Mouse (Mus musculus) frontal cortex, adult 2 months (tissue): ENCODE measurements around the gene Cep44. TPM values are rescaled to one million over a fixed set of nuclear protein-coding genes. Genes with fewer than 3 reads are reported as not detected.

ENCODE experiments used
- DNase-seq, 2 experiments: peaks; one replicate each; pipeline ENCODE4 v3.0.0; 2022; ENCODE audit warnings: low spot score in 1 of 2; ENCODE audit errors: extremely low spot score in 1 of 2
- polyA plus RNA-seq: library from polyadenylated mRNA; depleted of rRNA; stranded (reverse); fragments of >200 nt; gene quantifications from 2 replicates; pipeline ENCODE4 v1.2.3, GENCODE M21; 2012; rRNA removed

The Cep44 gene
- 20.6 and 24.8 TPM in 2 replicates for polyA plus RNA-seq

DNA sequence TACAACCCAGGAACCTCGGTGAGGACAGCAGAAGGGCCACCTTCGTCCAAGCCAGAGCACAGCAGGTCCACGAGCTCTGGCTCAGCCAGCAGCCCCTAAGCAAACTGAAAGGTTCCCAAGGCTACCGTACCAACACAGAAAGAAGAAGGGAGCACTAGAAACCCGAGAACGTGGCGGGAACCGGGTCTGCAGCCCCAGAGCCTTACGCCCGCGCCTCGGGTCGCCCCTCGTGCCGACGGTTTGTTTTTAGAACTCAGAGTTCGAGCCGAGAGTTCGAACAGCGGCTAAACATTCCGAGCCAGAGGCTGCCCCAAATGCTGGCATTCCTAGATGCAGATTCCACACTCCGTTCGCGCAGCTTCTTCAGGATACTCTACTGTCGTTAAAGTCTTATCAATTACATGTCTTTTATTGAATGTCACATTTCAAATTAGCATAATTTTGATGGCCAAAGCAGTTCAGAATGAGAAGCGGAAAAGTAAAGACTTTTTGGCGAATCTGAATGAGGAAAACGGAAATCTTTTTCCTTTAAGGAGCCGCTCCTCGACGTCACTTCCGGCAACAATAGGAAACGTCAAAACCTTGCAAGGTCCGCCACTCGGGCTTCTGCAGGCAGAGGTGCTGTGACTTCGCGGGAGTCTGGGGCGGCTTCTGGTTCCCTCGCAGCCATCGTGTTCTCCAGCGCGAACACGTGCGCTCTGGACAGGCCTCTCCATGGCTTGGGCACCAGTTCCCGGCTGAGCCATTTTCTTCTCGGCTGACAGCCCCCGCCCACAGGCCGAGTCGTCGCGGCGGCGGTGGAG lies at the start of gene Cep44, which contains the start of gene Fbxo8:
Gene Cep44, minus strand, starts transcription at position 490 of the 803 bp plus-strand sequence.
Gene Fbxo8, plus strand, starts transcription at position 533 of the 803 bp plus-strand sequence.
- DNase-seq = peak; percentile 67 to 85

GRCm38 (mm10) chr8:56591502-56591901 lies 40.7 kb upstream of the Cep44 start:
- DNase-seq = no peak

- no peak for DNase-seq
These were observed 40.2 kb upstream of the Cep44 start for GRCm38 (mm10) chr8:56591084-56591483.

DNA sequence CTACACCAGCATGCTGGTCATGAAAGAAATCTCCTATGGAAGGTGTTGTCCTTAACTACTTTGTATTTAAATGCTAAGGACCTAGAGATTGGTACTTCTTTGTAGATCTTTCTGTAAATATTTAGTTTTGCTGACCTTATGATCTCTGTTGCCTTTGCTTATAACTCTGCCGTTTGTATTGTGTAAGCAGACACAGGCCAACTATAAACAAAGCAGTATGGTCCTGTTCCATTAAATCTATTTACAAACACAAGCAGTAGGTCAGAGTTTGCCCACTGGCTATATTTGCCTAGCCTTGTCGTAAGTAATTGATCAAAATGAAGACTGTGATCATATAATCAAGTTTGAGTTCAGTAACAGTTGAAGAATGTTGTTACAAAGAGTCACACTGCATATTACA lies 38.2 kb upstream of the Cep44 start:
- DNase-seq = no peak

- peak in 1 of 2 experiments; percentile 13 for DNase-seq
These were observed 32.0 kb upstream of the Cep44 start for GRCm38 (mm10) chr8:56582841-56583240.

DNA sequence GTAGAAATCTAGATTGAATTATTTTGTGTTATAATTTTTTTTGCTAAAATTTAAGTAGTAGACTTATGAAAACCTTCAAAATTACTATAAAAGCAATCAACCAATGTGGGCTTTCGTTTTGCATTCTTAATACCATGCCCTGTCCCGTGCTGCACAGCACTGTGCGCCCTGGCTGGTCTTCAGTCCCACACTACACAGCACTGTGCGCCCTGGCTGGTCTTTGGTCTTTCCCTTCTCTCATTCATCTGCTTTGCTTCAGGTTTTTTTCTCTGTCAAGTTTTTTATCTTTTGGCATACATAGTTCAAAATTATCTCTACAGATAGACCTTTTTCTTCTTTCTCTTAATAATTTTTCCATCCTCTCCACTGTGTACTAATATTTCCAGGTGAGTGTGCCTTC lies 30.1 kb upstream of the Cep44 start:
- no peak for DNase-seq

DNA sequence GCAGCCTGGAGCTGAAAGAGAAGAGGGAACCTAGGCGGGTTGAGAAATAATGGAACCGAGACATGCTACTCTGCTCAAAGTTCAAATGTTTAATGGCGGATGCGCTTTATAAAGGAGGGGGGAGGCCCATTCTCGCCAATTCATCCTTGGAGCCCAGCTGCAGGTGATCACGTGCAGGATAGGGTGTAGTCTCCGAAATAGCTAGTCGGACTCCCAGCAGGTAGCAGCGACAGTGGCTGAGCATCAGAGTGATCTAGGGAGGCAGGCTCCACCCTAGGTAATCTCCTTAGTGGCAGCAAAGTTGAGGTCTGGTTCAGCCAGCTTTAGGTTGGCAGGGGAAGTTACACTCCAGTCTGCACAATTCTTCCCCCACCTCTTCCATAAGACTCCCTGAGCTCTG lies 16.0 kb upstream of the Cep44 start:
- DNase-seq = no peak

GRCm38 (mm10) chr8:56564399-56565047 lies 13.7 kb upstream of the Cep44 start:
- no peak for DNase-seq

- no peak for DNase-seq
These were observed 1.8 kb upstream of the Cep44 start for GRCm38 (mm10) chr8:56552551-56553103.

- no peak for DNase-seq
These were observed 1.2 kb upstream of the Cep44 start for GRCm38 (mm10) chr8:56552045-56552444.

GRCm38 (mm10) chr8:56551361-56551852 lies 560 bp upstream of the Cep44 start:
- peak; percentile 92 to 95 for DNase-seq

GRCm38 (mm10) chr8:56547866-56548265 lies 3.0 kb downstream of the Cep44 start:
- DNase-seq = no peak

DNA sequence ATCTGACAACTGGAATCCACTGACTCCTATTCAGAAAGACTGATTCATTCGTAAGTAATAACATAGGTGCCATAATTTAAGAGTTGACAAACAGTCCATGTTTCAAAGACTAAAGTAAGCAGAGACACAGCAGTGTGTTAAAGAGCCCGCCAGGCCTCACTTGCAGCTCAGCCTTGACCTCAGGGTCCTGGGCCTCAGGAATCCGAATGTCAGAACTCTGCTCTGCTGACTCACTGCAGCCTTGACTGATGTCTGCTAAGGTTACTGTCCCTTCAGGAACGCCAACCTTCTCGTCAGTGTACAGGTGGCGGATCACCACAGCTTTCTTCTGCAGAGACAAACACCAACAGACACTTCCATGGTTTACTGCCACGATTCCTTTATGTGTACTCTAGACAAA lies 10.1 kb downstream of the Cep44 start:
- no peak for DNase-seq

DNA sequence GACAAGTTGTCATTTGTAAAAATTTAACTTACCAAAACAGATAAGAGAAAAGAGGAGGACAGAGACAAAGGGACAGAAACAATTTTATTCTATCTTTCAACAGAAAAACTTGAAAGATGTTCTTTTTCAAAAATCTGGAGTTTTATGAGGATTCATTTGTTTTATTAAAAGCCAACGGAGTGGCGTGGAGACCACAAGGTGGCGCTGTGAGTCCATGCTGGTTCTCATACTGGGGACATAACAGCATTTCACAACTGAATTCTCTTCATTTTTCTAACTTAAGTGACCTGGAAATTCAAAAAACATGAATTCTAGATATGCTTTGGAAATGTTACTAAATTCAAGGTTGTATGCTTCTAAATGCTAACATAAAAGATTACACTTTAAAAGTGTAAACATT lies 20.5 kb downstream of the Cep44 start:
- DNase-seq = peak in 1 of 2 experiments; percentile 77

DNA sequence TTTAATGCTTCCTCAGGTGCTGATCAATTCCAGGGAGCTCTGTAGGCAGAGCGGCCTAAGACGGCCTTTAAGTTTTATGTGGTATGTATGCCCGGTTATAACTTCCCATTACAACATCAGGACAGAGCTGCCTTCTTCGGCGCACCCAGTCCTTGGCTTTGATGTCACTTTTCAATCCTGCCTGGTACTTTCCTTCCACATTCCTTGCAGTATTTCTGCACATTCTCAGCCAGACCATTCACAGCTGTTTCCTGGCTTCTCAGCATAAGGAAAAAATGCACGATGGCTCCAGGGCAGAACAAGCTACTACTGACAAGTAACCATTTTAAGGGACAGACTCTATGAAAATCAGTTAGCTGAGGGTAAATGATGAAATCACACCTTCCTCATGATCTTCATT lies 22.0 kb downstream of the Cep44 start:
- DNase-seq = no peak

DNA sequence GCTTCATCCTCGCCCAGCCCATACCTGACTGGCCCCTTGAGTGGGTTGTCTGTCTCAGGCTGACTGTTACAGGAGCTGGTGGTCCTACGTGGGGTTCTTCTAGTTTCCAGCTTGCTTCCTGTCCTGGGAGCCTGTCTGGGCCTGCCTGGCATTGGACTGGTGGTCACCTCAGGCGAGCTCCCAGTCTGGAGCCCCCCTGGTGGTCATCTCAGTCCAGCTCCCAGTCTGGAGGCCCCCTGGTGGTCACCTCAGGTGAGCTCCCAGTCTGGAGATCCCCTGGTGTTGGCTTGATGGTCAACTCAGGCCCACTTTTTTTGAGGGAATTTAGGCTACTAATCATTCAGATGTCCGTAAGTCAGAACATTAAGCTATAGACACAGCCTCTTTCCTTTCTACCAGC lies 29.8 kb downstream of the Cep44 start:
- DNase-seq = no peak

GRCm38 (mm10) chr8:56520249-56520648 lies 30.6 kb downstream of the Cep44 start:
- no peak for DNase-seq

GRCm38 (mm10) chr8:56518848-56519247 lies 32.0 kb downstream of the Cep44 start:
- no peak for DNase-seq

- no peak for DNase-seq
These were observed 41.8 kb downstream of the Cep44 start for GRCm38 (mm10) chr8:56508952-56509479.

GRCm38 (mm10) chr8:56508318-56508951 lies 42.4 kb downstream of the Cep44 start:
- DNase-seq = no peak

- no peak for DNase-seq
These were observed 48.9 kb downstream of the Cep44 start for GRCm38 (mm10) chr8:56501911-56502310.
